Mouse (Mus musculus): Measurements from ENCODE around the gene Il18. TPM values are rescaled to one million over a fixed set of nuclear protein-coding genes. Genes with fewer than 3 reads are reported as not detected.

The Il18 gene
- polyA plus RNA-seq, 1 experiment, result 1.9 TPM

- TF ChIP-seq MYOG (IDR thresholded peaks at IDR 0.05; ENCODE audit: control insufficient read depth in 1 of 3, insufficient read depth in 1 of 3, insufficient read length in 2 of 3, low read depth in 2 of 3), result peak in 2 of 3 experiments; percentile 1 to 2
- no peak for TF ChIP-seq CEBPB (IDR thresholded peaks at IDR 0.05; ENCODE audit: insufficient read depth, poor library complexity, severe bottlenecking)
- Histone ChIP-seq H3K4me2 (ENCODE audit: low read depth) (peak overlapping the region; percentile 70), H3ac (ENCODE audit: control insufficient read depth, insufficient read length) (peak overlapping the region; percentile 86), H3K27me3 (ENCODE audit: control insufficient read depth, insufficient read depth, insufficient read length) (no peaks in the 10 kb centered on the region), H3K4me3 (peak overlapping the region; percentile 85), H3K36me3 (ENCODE audit: control insufficient read depth, insufficient read depth) (peaks cover 40% of the 10 kb centered on the region), H3K79me2 (ENCODE audit: control insufficient read depth, insufficient read depth) (peaks cover 39% of the 10 kb centered on the region)
Measured at GRCm38 (mm10) chr9:50603998-50604324, 49.3 kb downstream of the Il18 start.

- peak overlapping the region; percentile 86 for H3ac ChIP-seq (ENCODE audit: control insufficient read depth, insufficient read length)
- H3K36me3 ChIP-seq (ENCODE audit: control insufficient read depth, insufficient read depth), result peaks cover 41% of the 10 kb centered on the region
- H3K79me2 ChIP-seq (ENCODE audit: control insufficient read depth, insufficient read depth), result peaks cover 39% of the 10 kb centered on the region
- peak overlapping the region; percentile 70 for H3K4me2 ChIP-seq (ENCODE audit: low read depth)
- peak overlapping the region; percentile 85 for H3K4me3 ChIP-seq
- TF ChIP-seq POLR2AphosphoS2 (IDR thresholded peaks at IDR 0.05; ENCODE audit: insufficient read length, low read depth) (no peak), REST (IDR thresholded peaks at IDR 0.05; ENCODE audit: insufficient read depth, insufficient read length) (no peak), CEBPB (IDR thresholded peaks at IDR 0.05; ENCODE audit: insufficient read depth, poor library complexity, severe bottlenecking) (no peak), SRF (IDR thresholded peaks at IDR 0.05; ENCODE audit: control insufficient read depth, insufficient read length, low read depth) (no peak), POLR2A (IDR thresholded peaks at IDR 0.05; ENCODE audit: insufficient read length, low read depth) (no peak), E2F4 (IDR thresholded peaks at IDR 0.05; ENCODE audit: insufficient read depth) (no peak), USF1 (IDR thresholded peaks at IDR 0.05; ENCODE audit: low read depth) (no peak), MYOD1 (IDR thresholded peaks at IDR 0.05; ENCODE audit: control insufficient read depth in 1 of 3, insufficient read length in 2 of 3, low read depth in 2 of 3) (no peak), TCF3 (IDR thresholded peaks at IDR 0.05; ENCODE audit: insufficient read length, low read depth) (no peak), TCF12 (IDR thresholded peaks at IDR 0.05; ENCODE audit: insufficient read depth, poor library complexity, severe bottlenecking) (no peak), MYOG (IDR thresholded peaks at IDR 0.05; ENCODE audit: control insufficient read depth in 1 of 3, insufficient read depth in 1 of 3, insufficient read length in 2 of 3, low read depth in 2 of 3) (no peak), MAX (IDR thresholded peaks at IDR 0.05; ENCODE audit: low read depth) (no peak)
- H3K27me3 ChIP-seq (ENCODE audit: control insufficient read depth, insufficient read depth, insufficient read length), result no peaks in the 10 kb centered on the region
Measured at GRCm38 (mm10) chr9:50604338-50604737, 49.7 kb downstream of the Il18 start.

GRCm38 (mm10) chr9:50612115-50612514, 57.5 kb downstream of the Il18 start:
- no peak for TF ChIP-seq SRF (IDR thresholded peaks at IDR 0.05; ENCODE audit: control insufficient read depth, insufficient read length, low read depth)
- TF ChIP-seq TCF12 (IDR thresholded peaks at IDR 0.05; ENCODE audit: insufficient read depth, poor library complexity, severe bottlenecking), result no peak
- TF ChIP-seq POLR2A (IDR thresholded peaks at IDR 0.05; ENCODE audit: insufficient read length, low read depth), result no peak
- TF ChIP-seq POLR2AphosphoS2 (IDR thresholded peaks at IDR 0.05; ENCODE audit: insufficient read length, low read depth), result no peak
- no peak for TF ChIP-seq MYOD1 (IDR thresholded peaks at IDR 0.05; ENCODE audit: control insufficient read depth in 1 of 3, insufficient read length in 2 of 3, low read depth in 2 of 3)
- no peak for TF ChIP-seq REST (IDR thresholded peaks at IDR 0.05; ENCODE audit: insufficient read depth, insufficient read length)
- no peak for TF ChIP-seq E2F4 (IDR thresholded peaks at IDR 0.05; ENCODE audit: insufficient read depth)
- TF ChIP-seq USF1 (IDR thresholded peaks at IDR 0.05; ENCODE audit: low read depth), result no peak
- no peak for TF ChIP-seq MYOG (IDR thresholded peaks at IDR 0.05; ENCODE audit: control insufficient read depth in 1 of 3, insufficient read depth in 1 of 3, insufficient read length in 2 of 3, low read depth in 2 of 3)
- TF ChIP-seq CEBPB (IDR thresholded peaks at IDR 0.05; ENCODE audit: insufficient read depth, poor library complexity, severe bottlenecking), result no peak
- TF ChIP-seq TCF3 (IDR thresholded peaks at IDR 0.05; ENCODE audit: insufficient read length, low read depth), result no peak
- TF ChIP-seq MAX (IDR thresholded peaks at IDR 0.05; ENCODE audit: low read depth), result no peak
- Histone ChIP-seq H3K36me3 (ENCODE audit: control insufficient read depth, insufficient read depth) (peaks cover 53% of the 10 kb centered on the region), H3K27me3 (ENCODE audit: control insufficient read depth, insufficient read depth, insufficient read length) (no peaks in the 10 kb centered on the region), H3ac (ENCODE audit: control insufficient read depth, insufficient read length) (no peak overlapping the region), H3K4me3 (no peak overlapping the region), H3K4me2 (ENCODE audit: low read depth) (no peak overlapping the region), H3K79me2 (ENCODE audit: control insufficient read depth, insufficient read depth) (peaks cover 33% of the 10 kb centered on the region)

GRCm38 (mm10) chr9:50616161-50616560, 61.5 kb downstream of the Il18 start:
- Histone ChIP-seq H3K4me2 (ENCODE audit: low read depth) (peak overlapping the region; percentile 95), H3K27me3 (ENCODE audit: control insufficient read depth, insufficient read depth, insufficient read length) (no peaks in the 10 kb centered on the region), H3K79me2 (ENCODE audit: control insufficient read depth, insufficient read depth) (peaks cover 33% of the 10 kb centered on the region), H3ac (ENCODE audit: control insufficient read depth, insufficient read length) (peak overlapping the region; percentile 83), H3K36me3 (ENCODE audit: control insufficient read depth, insufficient read depth) (peaks cover 29% of the 10 kb centered on the region), H3K4me3 (peak overlapping the region; percentile 78)
- no peak for TF ChIP-seq CEBPB (IDR thresholded peaks at IDR 0.05; ENCODE audit: insufficient read depth, poor library complexity, severe bottlenecking)
- TF ChIP-seq SRF (IDR thresholded peaks at IDR 0.05; ENCODE audit: control insufficient read depth, insufficient read length, low read depth), result no peak
- no peak for TF ChIP-seq TCF12 (IDR thresholded peaks at IDR 0.05; ENCODE audit: insufficient read depth, poor library complexity, severe bottlenecking)
- no peak for TF ChIP-seq REST (IDR thresholded peaks at IDR 0.05; ENCODE audit: insufficient read depth, insufficient read length)
- TF ChIP-seq TCF3 (IDR thresholded peaks at IDR 0.05; ENCODE audit: insufficient read length, low read depth), result no peak
- TF ChIP-seq MYOD1 (IDR thresholded peaks at IDR 0.05; ENCODE audit: control insufficient read depth in 1 of 3, insufficient read length in 2 of 3, low read depth in 2 of 3), result no peak
- no peak for TF ChIP-seq USF1 (IDR thresholded peaks at IDR 0.05; ENCODE audit: low read depth)
- TF ChIP-seq MYOG (IDR thresholded peaks at IDR 0.05; ENCODE audit: control insufficient read depth in 1 of 3, insufficient read depth in 1 of 3, insufficient read length in 2 of 3, low read depth in 2 of 3), result no peak
- no peak for TF ChIP-seq POLR2AphosphoS2 (IDR thresholded peaks at IDR 0.05; ENCODE audit: insufficient read length, low read depth)
- TF ChIP-seq MAX (IDR thresholded peaks at IDR 0.05; ENCODE audit: low read depth), result no peak
- no peak for TF ChIP-seq E2F4 (IDR thresholded peaks at IDR 0.05; ENCODE audit: insufficient read depth)

Data from myocyte (in vitro differentiated cells).